Mouse (Mus musculus) frontal cortex, postnatal 14 days (tissue): ENCODE measurements at regions not wholly inside any gene's neighbourhood (a gene's known extent, or its start where the extent isn't known, plus 50 kb on each side); places are given as distances from the start of the nearest gene placed in this dataset.
A peak's percentile ranks its signal among the peaks of the same experiment; 100 is the strongest.

Experiments used
- DNase-seq, 2 experiments: peaks; one replicate each; pipeline ENCODE4 v3.0.0; 2022; ENCODE audit warnings: low spot score in 2 of 2

DNA sequence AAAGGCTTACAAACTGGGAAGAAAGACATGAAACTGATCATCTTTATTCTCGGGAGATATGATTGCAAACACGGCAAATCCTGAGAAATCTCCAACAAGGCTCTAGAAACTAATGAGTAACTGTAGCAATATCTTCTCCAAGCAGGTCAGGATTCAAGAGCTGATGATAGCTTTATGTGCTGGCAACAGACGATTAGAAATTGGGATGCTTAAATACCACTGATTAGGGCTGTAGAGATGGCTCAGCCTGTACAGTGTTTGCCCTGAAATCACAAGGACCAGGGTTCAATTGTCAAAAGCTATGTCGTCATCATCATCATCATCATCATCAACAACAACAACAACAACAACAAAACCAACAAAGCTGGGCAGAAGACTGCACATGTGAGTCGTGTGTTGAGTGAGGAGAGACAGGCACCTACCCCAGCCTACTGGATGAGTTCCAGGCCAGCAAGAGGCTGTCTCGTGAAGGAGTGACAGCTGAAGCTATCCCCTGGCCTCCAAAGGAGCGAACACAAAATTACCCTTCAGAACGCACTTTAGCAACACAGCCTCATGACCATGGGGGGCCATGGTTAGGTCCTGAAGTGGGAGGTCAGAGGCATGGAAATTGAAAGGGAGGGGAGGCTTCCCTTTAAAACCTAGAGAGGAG lies 225.0 kb downstream of the Tex36 start:
- no peak for DNase-seq

DNA sequence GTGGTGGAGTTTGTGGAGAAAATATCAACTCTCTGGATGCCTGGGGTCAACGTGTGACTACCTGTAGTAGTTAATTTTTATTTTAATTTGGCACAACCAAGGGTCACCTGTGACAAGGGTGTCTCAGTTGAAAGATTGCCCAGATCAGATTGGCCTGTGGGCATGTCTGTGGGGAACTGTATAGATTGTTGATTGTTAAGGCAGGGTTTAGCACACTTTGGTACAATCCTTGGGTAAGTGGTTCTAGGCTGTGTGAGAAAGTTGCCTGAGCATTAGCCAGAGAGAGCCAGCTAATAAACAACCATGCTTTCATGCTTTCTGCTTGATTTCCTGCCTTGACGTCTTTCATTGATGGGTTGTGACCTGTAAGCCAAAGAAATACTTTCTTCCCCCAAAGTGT lies 229.3 kb downstream of the Tex36 start:
- DNase-seq = no peak

DNA sequence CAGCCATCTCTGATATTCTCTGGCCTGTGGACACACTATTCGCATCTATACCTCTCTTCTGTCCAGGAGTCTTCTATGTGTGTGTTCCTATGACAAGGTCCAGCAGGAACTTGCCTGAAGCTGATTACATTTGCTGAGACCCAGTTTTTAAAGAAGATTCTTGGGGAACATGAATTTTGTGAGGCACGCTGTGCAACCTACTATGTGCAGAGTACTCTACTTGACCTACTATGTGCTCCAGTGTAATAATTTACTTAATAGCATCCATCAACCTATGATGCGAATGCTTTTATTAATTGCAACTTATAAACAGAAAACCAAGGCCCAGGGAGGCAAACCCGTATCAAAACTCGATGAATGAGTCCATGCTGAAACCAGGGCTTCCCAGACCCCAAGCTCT lies 231.4 kb downstream of the Tex36 start:
- no peak for DNase-seq

DNA sequence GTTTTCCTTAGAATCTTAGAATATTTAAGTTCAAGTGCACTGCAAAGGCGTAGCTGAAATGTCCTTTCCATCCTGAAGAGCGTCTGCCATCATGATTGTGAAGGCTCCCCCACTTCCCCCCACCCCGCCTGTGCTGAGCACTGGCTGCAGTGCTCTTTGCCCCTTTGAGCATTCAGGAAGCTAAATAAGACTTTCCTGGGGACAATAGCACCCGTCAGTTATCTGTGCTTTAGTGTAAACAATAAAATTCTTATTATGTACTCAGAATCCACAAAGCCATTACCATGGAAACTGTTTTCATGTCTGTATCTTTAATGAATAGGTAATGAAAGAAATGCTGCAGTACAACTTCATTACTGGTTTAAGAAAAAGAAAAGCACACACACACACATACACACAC lies 237.4 kb downstream of the Tex36 start:
- no peak for DNase-seq

DNA sequence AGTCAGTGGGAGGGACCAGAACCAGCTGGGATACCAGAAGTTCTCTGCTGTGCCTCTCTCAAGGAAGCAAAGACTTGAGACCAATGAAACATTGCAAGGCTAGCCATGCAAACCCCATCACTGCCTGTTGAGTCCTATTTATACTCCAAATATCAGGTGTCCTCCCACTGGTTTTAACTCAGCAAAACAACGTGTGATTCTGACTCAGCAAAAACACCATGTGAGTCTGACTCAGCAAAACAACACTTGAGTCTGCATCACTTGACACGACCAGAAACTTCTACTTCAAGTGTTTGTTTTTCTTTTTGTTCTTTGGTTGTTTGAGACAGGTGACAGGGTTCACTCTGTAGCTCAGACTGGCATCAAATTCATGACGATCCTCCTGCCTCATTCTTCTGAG lies 204.6 kb upstream of the Ctbp2 start:
- DNase-seq = no peak

DNA sequence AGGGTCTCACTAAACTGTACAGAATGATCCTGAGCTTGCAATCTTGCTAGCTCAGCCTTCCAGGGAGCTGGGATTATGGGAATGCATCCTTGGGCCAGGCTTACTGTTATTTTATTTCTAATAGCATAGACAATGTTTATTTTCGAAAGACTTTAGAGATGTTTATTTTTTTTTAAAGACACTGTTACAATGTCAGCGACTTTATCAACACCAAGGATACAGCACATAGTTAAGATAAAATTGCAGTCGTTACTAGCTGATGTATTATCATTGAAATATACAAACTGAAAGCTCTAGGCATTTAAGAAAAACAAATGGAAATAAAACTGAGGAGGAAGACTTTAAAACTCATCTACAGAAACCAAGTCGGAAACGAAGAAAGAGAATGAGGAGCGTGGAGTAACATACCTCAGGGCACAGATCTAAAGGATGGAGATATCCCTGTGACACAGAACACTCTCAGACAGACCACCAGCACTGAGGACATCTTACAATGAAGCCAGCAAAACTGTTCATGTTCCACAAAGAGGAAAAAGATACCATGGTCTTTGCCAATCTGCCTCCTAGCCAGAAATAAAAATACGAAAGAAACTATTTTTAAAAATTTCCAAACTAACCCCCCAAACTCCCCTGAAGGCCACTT lies 201.5 kb upstream of the Ctbp2 start:
- no peak for DNase-seq

DNA sequence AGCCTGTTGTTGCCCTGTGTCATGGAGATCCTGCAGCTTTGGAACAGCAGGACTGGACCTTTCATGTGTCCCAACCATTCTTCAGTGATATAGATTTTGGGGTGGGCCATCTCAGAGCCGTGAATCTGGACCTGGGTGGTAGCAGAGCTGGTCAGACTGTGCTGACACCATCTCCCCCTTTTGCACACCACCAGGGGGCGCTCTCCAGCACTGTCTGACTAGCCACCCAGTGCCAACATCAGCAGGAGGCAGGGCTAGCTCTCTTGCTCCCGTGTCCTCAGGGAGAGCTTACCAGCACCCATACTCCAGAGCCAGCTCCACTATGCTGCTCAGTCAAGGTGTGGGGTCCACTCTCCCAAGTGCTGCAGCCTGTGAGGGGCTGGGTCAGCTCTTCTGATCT lies 199.8 kb upstream of the Ctbp2 start:
- no peak for DNase-seq

DNA sequence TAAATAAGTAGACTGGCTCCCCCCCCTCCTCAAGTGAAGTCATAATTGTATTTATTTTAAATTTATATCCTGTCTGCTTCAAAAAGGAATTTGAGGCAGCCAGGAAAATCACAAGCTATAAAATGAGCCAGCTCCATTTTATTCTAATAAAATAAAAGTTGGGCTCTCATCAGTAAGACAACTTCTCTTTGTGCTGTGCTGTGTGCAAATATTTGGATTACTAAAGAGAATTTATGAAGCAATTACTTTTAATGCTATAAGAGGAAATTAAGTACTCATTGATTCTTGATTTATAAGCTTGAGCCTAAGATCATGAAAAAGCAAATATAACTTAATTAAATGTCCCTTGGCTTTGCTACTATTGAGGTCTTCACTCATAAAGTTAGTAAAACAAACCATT lies 193.4 kb upstream of the Ctbp2 start:
- DNase-seq = no peak

DNA sequence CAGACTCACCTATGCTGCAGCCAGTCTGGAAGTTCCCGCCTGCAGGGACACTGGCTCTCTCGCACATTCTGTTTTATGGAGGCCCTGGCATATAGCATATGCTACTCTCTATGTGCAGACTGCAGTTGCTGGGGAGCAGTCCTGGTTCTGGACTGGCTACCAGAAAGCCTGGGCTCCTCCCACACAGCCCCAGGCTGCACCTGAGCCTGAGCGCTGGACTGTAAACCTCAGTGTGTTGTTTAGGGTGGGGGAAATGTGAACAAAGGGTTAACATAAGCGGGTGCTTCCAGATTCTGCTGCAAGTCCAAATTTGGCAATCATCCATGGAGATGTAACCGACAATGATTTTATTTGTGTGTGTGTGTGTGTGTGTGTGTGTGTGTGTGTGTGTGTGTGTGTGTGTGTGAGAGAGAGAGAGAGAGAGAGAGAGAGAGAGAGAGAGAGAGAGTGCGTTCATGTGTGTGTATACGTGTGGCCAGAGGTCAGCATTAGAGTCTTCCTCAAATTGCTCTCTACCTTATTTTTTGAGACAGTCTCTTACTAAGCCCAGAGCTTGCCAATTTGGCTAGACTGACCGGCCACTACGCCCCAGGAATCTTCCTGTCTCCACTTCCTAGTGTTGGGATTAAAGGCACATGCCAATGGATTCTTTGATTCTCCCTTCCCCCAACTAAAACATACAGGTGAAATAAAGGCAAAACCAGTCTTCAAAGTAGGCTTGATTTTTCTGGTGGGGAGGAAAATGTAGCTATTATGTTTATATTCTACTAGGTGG lies 192.7 kb upstream of the Ctbp2 start:
- no peak for DNase-seq

DNA sequence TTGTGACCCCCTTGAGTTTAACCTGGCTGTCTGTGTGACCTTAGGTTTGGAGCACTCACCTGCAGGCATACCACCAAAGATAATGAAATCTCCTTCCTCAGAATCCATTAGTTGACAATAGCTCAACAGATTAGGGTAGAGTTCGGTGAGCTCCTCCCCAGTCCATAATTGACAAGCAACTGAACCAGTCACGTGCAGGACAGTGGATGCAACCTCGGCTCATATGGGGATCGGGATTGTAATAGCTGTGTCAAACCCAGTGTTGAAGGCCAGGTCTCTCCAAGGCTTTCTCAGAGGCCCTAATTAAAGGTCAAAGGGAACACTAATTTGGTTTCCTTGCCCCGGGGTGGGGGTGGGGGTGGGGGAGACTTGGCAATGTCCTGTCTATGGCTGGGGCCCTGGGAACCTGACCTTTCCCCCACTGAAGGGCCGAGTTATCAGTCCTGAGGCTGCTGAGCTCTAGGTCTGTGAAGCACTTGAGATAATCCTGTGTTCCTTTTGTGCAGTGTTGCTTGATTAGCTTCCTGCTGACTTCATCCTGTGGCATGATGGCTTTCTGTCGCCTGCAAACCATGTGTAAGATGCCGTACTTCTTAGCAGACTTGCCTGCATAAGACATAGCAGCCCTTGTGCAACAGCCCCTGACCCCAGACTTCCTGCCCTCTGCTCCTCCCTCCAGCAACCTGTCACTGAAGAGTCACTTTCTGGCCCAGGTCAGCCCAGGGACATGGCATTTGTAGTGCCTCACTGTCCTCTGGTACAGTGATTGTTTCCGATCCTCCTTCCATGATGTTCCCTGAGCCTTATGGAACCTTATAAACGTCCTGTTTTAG lies 191.3 kb upstream of the Ctbp2 start:
- no peak for DNase-seq

DNA sequence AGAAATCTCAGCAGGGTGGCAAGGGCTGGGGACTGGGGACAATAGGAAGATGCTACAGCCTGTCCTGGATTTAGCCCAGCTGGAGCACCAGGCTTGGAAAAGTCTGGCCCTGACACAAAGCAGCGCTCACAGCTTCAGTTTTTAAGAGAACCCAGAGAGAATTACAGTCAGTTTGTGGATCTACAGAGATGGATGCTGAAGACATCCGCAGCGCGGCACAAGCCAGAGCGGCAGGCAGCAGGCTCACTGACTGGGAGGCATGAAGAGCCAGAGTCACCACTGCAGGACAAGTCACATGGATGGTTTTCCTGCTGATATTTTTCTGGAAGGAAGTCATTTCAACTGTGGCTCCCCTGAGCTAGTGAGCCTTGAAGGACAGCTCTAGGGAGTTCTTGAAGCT lies 189.0 kb upstream of the Ctbp2 start:
- DNase-seq = no peak

DNA sequence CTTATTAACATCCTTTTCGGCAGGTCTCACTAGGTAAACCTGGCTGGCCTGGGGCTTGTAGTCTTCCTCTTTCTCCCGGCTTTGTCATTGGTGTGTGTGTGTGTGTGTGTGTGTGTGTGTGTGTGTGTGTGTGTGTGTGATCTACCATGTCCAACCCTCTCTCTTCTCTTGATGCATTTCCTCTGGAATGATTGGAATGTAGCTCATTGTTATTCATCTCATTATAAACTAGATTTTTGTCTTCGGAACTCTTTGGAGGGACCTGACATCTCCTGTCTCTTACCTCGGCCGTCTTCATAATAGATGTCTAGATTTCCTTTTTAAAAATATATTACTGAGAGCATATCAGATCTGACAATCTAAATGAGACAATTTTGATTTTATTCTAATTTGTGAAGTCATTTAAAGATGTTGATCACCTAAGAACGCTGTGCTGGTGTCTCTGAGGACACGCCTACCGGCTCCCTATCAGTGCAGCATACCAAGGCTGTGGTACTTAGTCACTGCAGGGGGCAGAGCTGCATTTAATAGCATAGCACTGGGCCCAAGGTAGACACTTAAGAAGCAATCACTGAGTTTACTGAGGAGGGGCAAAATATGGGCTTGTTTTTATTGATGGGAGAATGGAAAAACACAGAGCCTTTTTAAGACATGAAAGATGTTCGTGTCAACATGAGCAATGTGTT lies 187.1 kb upstream of the Ctbp2 start:
- no peak for DNase-seq

DNA sequence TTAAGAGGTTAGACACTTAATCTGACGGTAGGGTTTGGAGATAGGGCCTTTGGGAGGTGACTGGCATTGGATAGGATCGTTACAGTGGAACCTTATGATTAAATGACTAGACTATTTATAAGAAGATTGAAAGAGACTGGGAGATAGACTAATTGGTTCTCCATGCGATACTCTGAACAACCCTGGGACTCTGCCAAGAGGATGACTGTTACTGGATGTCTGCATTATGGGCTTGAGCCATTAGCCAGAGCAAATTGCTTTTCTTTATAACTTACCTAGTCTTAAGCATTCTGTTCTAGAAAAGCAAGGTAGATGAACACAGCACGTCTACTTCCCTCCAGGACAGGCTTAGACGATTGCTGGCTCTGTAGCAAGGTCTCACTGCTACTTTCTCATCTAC lies 180.3 kb upstream of the Ctbp2 start:
- no peak for DNase-seq

DNA sequence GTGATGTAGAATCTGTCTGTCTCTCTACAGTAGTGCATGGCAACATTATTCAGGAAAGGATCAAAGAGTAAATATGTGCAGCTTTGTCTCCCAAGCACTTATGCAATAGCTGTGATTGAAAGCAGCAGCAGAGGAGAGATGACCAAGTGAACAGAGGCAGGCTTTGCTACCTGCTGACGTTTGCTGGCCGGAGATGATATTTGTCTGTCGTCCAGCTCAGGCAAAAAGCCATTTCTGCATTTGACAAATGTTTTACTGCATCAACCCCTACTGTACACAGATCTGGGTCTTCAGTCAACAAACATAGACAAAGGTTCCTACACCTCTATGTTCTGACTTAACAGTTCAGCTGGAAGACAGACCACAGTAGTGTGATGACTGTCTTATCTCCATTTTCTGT lies 166.3 kb upstream of the Ctbp2 start:
- DNase-seq = no peak

DNA sequence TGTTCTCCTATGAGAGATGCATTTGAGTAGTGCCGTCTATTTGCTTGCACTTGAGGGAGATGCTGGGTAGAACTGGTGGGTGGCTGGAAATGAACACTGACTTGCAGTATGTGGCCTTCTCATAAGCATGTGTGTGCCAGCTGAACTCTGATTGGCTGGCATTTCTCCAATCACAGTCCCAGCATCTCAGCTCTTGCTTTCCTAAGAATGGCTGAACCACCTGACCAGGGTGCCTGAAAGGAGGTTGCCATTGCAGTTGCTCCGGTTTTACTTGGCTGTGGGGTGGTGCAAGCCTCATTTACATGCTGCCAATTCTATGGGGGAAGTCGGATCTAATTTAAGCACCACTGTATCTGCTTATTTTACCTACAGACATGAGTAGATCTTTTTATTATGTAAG lies 164.1 kb upstream of the Ctbp2 start:
- peak; percentile 5 to 17 for DNase-seq

DNA sequence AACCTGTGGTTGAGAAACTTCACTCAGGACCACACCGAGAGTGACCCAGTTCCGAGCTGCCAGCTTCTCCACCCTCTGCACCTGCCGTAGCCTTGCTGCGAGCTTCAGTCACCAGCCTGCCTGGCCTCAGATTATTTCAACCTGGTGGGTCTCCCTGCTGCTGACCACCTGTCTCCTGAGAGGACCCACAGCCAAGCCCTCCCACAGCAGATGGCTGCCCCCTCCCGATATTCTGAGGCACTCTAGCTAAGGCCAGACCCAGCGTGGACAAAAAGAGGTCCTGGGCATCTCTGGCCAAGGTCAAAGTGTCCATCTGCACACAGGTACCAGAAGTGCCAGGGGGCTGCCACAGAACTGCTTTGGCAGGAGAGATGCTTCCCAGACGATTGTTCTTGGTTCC lies 162.7 kb upstream of the Ctbp2 start:
- DNase-seq = no peak

DNA sequence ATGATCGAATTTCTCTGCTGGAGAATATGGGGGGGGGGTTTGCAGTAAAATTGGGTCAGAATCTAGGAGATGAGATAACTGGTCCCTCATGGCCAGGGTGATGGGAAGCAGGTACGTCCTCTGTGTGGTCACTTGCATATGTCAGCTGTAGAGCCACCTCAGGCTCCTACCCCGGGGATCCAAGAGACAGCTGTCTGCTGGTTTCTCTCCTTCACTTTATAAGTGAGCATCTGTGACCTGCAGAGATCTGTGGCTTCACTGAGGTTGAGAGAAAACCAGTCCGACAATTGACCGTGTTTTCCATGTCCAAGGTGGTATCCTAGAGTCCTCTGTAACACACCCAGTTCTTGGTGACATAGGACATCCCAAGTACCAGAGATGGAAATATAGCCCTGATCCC lies 162.1 kb upstream of the Ctbp2 start:
- DNase-seq = no peak

DNA sequence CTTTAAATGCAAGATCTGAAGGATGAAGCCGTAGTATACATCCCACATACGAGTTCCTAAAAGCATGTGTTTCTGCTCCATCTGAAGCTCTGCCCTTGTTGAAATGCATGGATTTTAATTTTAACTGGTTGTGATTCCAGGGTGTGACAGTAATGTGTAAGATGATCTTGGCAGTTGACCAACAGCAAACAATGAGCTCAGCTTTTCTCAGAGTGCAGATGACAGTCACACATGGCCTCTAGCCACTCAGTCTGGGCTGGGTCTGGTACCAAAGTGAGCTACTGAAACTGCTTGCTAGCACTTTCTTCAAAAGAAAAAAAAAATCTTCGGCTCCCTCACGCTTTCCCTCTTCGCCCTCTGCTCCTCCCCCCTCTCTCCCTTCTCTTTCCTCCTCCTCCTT lies 138.0 kb upstream of the Ctbp2 start:
- no peak for DNase-seq

DNA sequence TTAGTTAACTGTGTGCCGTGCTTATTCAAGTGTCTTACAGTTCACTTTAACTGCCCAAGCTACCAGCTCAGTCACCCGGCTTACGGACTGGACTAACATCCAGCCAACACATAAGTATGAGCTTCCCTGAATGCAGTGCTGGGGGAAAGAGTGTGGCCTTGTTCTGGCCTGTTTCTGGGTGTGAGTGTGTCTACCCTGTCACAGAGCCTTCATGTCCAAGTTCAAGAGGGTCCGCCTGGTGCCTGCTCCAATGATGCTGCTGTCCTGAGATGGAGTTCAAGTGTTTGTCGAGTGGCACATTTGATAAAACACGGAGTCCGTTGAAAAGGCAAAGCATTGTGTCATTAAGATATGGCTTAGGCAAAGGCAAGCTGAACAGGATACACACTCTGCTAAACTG lies 135.0 kb upstream of the Ctbp2 start:
- no peak for DNase-seq

DNA sequence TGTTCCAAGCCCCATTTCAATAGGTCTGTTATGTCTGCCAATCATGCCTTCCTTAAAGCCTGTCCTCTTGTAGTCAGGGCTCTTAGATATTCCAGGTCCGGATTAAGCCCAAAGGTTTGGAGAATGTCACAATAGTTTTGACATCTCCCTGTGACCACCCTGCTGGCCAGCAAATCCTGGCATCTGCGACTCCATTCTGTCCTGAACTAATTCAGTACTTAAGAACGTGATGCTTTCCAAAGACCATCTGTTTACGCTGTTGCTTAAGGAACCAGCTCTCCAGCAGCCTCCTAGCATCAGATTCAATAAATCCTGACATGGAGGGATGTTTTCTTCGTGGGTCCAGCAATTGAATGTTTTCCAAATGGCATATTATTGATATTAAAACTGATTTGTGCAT lies 132.7 kb upstream of the Ctbp2 start:
- no peak for DNase-seq

DNA sequence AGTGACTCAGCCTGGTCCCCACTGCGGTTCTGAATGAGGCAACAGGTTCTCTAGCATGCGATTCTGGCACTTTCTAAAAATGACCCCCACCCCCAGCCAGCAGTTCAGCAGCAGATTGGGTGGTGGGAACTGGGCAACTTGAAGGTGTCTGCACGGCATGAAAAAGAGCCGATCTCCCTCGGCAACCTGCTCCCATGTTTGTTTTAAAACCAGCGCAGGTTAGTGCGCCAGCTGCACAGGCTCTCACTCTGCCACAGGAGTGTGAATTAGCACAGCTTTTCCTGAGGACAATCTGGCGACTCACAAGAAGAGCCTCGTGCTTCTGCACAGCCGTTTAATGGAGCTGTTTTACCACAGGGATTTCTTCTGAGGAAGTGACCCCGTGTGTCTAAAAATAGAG lies 120.4 kb upstream of the Ctbp2 start:
- peak; percentile 19 to 57 for DNase-seq

DNA sequence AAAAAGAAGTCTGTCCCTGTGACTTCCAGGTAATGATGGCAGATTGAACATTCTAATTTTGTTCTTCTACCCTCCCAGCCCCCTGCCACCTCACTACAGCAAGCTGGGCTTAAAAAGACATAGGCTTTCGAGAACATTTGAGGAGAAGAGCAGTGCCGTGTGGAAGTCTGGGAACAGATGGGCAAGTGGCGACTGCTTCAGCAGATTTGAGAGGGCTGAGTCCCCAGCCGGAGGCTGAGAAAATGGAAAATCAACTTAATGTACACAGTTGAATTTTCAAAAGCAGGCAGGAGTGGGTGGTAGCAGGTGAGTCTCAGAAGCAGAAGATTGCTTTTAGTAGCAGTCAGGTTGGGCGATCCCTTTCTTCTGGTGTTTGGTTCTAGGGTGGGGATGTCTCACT lies 110.2 kb upstream of the Ctbp2 start:
- DNase-seq = peak; percentile 9
